Mouse (Mus musculus) kidney, adult 2 months (tissue): Measurements from ENCODE around the gene Dpf1.

Experiments used
- CTCF ChIP-seq: fragments of 200-500 bp; conservative IDR thresholded peaks from 2 replicates; pipeline ENCODE4 v1.5.1; 2011; ENCODE audit warnings: low read depth, mild to moderate bottlenecking, control low read depth, low read length, moderate library complexity, mixed read lengths; ENCODE audit not compliant: insufficient read depth, insufficient read length
- POLR2A ChIP-seq: fragments of 200-500 bp; IDR thresholded peaks from one replicate; pipeline ENCODE4 v1.6.1; 2011; ENCODE audit warnings: low read depth, low read length, control low read depth

DNA sequence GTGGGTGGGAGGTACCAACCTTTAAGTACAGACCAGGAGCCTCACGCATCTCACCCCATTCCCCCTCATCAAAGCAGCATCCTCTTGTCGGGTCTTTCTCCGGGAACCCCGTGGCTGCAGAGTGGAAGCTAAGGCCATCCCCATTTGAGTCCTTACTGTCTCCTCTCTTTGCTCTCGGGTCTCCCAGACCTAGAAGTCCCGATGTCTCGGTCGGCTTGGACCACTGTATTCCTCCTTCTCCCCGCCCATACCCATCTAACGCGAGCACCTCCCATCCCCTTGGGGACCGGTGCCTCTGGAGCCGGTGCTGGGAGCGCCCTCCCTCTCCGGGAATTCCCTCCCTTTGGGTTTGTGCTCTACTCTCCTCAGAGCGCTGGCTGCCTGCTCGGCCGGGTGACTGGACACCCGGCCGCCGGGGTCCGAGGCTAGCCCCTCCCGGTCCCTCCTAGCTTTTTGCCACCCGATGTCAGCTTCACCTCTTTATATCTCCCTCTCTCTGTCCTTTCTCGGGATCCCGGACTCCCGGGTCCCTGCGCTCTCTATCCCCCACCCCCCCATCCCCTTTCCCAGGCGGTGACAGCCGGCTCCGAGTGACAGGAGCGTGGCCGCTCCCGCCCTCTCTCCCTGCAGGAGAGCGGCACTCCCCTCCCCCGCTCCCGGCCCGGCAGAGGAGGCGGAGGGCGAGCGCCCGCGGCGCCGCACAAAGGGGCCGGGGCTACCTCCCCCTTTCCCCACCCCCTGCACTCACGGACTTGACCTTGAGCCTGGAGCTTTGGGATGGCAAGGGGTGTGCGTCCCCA lies 912 bp downstream of the Dpf1 start:
- TF ChIP-seq CTCF (no peak), POLR2A (no peak)
